Mouse (Mus musculus): Measurements from ENCODE around the gene Myof. TPM values are rescaled to one million over a fixed set of nuclear protein-coding genes. Genes with fewer than 3 reads are reported as not detected.

Myof gene
- polyA plus RNA-seq, 1 experiment from 2014 or later: 36.4 TPM

GRCm38 (mm10) chr19:37860267-37860666 is 183.1 kb downstream of the Myof start:
- H3K36me3 ChIP-seq (ENCODE audit: insufficient read depth, low read length): no peaks in the 10 kb centered on the region
- H3K4me2 ChIP-seq (replicated peaks; ENCODE audit: low read depth, low read length): no peak overlapping the region
- H3K4me3 ChIP-seq (ENCODE audit: low read depth, low read length): no peak overlapping the region
- no peaks in the 10 kb centered on the region for H3K4me1 ChIP-seq (ENCODE audit: insufficient read depth, low read depth, low read length)
- H3K9ac ChIP-seq (replicated peaks; ENCODE audit: low read depth): no peak overlapping the region
- 83% methylated on average over 1 of the region's 1 CpGs for WGBS
- DNase-seq (ENCODE audit: low spot score) (no peak), ATAC-seq (no peak)
- no peaks in the 10 kb centered on the region for H3K27me3 ChIP-seq (replicated peaks; ENCODE audit: insufficient read depth, low read length)
- TF ChIP-seq CTCF (IDR thresholded peaks at IDR 0.05): no peak
- no peak for TF ChIP-seq EP300 (IDR thresholded peaks at IDR 0.05)
- no peaks in the 10 kb centered on the region for H3K9me3 ChIP-seq (ENCODE audit: low read length)
- H3K27ac ChIP-seq (ENCODE audit: low read length): no peak overlapping the region

- Histone ChIP-seq H3K36me3 (ENCODE audit: insufficient read depth, low read length) (no peaks in the 10 kb centered on the region), H3K27ac (ENCODE audit: low read length) (no peak overlapping the region), H3K27me3 (replicated peaks; ENCODE audit: insufficient read depth, low read length) (no peaks in the 10 kb centered on the region), H3K4me1 (ENCODE audit: insufficient read depth, low read depth, low read length) (no peaks in the 10 kb centered on the region), H3K9me3 (ENCODE audit: low read length) (no peaks in the 10 kb centered on the region), H3K4me2 (replicated peaks; ENCODE audit: low read depth, low read length) (no peak overlapping the region), H3K9ac (replicated peaks; ENCODE audit: low read depth) (no peak overlapping the region), H3K4me3 (ENCODE audit: low read depth, low read length) (no peak overlapping the region)
- no peak for TF ChIP-seq CTCF (IDR thresholded peaks at IDR 0.05)
- peak; percentile 30; the same call in 1 of the 2 replicates for TF ChIP-seq EP300 (IDR thresholded peaks at IDR 0.05)
- ATAC-seq (peak; percentile 85), DNase-seq (ENCODE audit: low spot score) (peak; percentile 68)
- 47% methylated on average over 7 of the region's 7 CpGs for WGBS
Observed at GRCm38 (mm10) chr19:37858406-37859081, 184.8 kb downstream of the Myof start.

DNA sequence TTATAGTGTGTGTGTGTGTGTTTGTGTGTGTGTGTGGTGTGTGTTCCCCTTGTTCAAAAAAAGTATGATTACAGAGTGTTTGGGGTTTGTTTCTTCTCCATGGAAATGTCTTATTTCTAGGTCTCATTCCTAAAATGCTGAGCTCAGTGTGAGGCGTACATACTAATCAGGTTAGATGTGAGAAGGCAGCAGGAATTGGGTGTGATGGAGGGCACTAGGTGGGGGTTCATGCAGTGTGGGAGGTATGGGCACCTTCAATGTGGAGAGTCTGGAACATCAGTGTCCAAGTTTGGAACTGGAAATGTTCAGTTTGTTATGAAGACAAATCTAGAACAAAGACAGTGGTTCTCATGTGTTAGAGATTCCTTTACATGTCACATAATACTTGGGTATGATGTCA is 191.3 kb downstream of the Myof start:
- 53% methylated on average over 1 of the region's 1 CpGs for WGBS
- ATAC-seq (no peak; the same call in 1 of the 2 replicates), DNase-seq (ENCODE audit: low spot score) (no peak)
- H3K27me3 ChIP-seq (replicated peaks; ENCODE audit: insufficient read depth, low read length): no peaks in the 10 kb centered on the region
- H3K36me3 ChIP-seq (ENCODE audit: insufficient read depth, low read length): no peaks in the 10 kb centered on the region
- H3K9ac ChIP-seq (replicated peaks; ENCODE audit: low read depth): no peak overlapping the region
- H3K9me3 ChIP-seq (ENCODE audit: low read length): no peaks in the 10 kb centered on the region
- no peaks in the 10 kb centered on the region for H3K4me1 ChIP-seq (ENCODE audit: insufficient read depth, low read depth, low read length)
- no peak overlapping the region for H3K4me2 ChIP-seq (replicated peaks; ENCODE audit: low read depth, low read length)
- H3K4me3 ChIP-seq (ENCODE audit: low read depth, low read length): no peak overlapping the region
- no peak overlapping the region for H3K27ac ChIP-seq (ENCODE audit: low read length)
- TF ChIP-seq EP300 (IDR thresholded peaks at IDR 0.05) (no peak), CTCF (IDR thresholded peaks at IDR 0.05) (no peak)

GRCm38 (mm10) chr19:37851590-37852038 is 191.8 kb downstream of the Myof start:
- no peaks in the 10 kb centered on the region for H3K4me1 ChIP-seq (ENCODE audit: insufficient read depth, low read depth, low read length)

More at GRCm38 (mm10) chr19:37851590-37852038, 191.8 kb downstream of the Myof start:
- TF ChIP-seq EP300 (IDR thresholded peaks at IDR 0.05): no peak
- no peak for TF ChIP-seq CTCF (IDR thresholded peaks at IDR 0.05)
- H3K9me3 ChIP-seq (ENCODE audit: low read length): no peaks in the 10 kb centered on the region
- H3K4me2 ChIP-seq (replicated peaks; ENCODE audit: low read depth, low read length): no peak overlapping the region
- H3K4me3 ChIP-seq (ENCODE audit: low read depth, low read length): no peak overlapping the region
- WGBS: 22% methylated on average over 9 of the region's 9 CpGs
- no peak overlapping the region for H3K9ac ChIP-seq (replicated peaks; ENCODE audit: low read depth)
- no peak overlapping the region for H3K27ac ChIP-seq (ENCODE audit: low read length)
- ATAC-seq (peak; percentile 68), DNase-seq (ENCODE audit: low spot score) (peak; percentile 63)
- H3K36me3 ChIP-seq (ENCODE audit: insufficient read depth, low read length): no peaks in the 10 kb centered on the region
- H3K27me3 ChIP-seq (replicated peaks; ENCODE audit: insufficient read depth, low read length): no peaks in the 10 kb centered on the region

Other genes starting within 250 kb of the Myof start
- gene Cep55, start 11.4 kb upstream of the Myof start, polyA plus RNA-seq (2015; fragmentation: Nextera tagmentation; extraction: Ambion mirVana): 1.9 and 3.2 TPM in 2 replicates
- gene Ffar4, start 53.5 kb upstream of the Myof start, polyA plus RNA-seq (2015; fragmentation: Nextera tagmentation; extraction: Ambion mirVana): 7.2 and 8.9 TPM in 2 replicates
- 20.1 and 25.0 TPM in 2 replicates for gene Rbp4, start 81.7 kb upstream of the Myof start, polyA plus RNA-seq (2015; fragmentation: Nextera tagmentation; extraction: Ambion mirVana)
- gene Pde6c, start 89.2 kb upstream of the Myof start, polyA plus RNA-seq (2015; fragmentation: Nextera tagmentation; extraction: Ambion mirVana): not detected in 2 replicates
- 20.2 and 20.8 TPM in 2 replicates for gene Fra10ac1, start 180.6 kb upstream of the Myof start, polyA plus RNA-seq (2015; fragmentation: Nextera tagmentation; extraction: Ambion mirVana)
- 0.07 TPM in 1 of 2 replicates, not detected in the other for gene Lgi1, start 221.0 kb upstream of the Myof start, polyA plus RNA-seq (2015; fragmentation: Nextera tagmentation; extraction: Ambion mirVana)